Mouse (Mus musculus): Measurements from ENCODE around the gene Slc41a3.

Gene Slc41a3

GRCm38 (mm10) chr6:90680401-90680800 lies 75.9 kb downstream of the Slc41a3 start:
- in situ Hi-C loops (cut with MseI, MboI): no loop called here

- in situ Hi-C loops (cut with MseI, MboI): no loop called here
These were observed 79.5 kb downstream of the Slc41a3 start for GRCm38 (mm10) chr6:90683831-90684532.

- in situ Hi-C loops (cut with MseI, MboI): no loop called here
These were observed 82.3 kb downstream of the Slc41a3 start for GRCm38 (mm10) chr6:90686812-90687211.

- in situ Hi-C loops (cut with MseI, MboI): no loop called here
These were observed 83.5 kb downstream of the Slc41a3 start for GRCm38 (mm10) chr6:90688003-90688402.

GRCm38 (mm10) chr6:90688742-90689141 lies 84.2 kb downstream of the Slc41a3 start:
- in situ Hi-C loops (cut with MseI, MboI): no loop called here

- in situ Hi-C loops (cut with MseI, MboI): no loop called here
These were observed 85.0 kb downstream of the Slc41a3 start for GRCm38 (mm10) chr6:90689500-90689899.

- in situ Hi-C loops (cut with MseI, MboI): no loop called here
These were observed 87.4 kb downstream of the Slc41a3 start for GRCm38 (mm10) chr6:90691935-90692334.

- in situ Hi-C loops (cut with MseI, MboI): no loop called here
These were observed 87.9 kb downstream of the Slc41a3 start for GRCm38 (mm10) chr6:90692404-90692803.

GRCm38 (mm10) chr6:90695754-90696153 lies 91.2 kb downstream of the Slc41a3 start:
- in situ Hi-C loops (cut with MseI, MboI): no loop called here

Data from mouse trophoblast stem cell (cell line).